Mouse (Mus musculus) liver, postnatal 0 days (tissue): ENCODE results near the gene Nr6a1.

ENCODE experiments used
- CTCF ChIP-seq: sonication (generic); IDR thresholded peaks from 2 replicates; pipeline ENCODE4 v1.5.1; 2016; ENCODE audit warnings: antibody characterized with exemption, low read depth
- EP300 ChIP-seq: IDR thresholded peaks from 2 replicates; pipeline ENCODE4 v1.6.1; 2016; ENCODE audit warnings: antibody characterized with exemption, low read depth, mild to moderate bottlenecking

- TF ChIP-seq EP300 (no peak), CTCF (no peak)
Observed at GRCm38 (mm10) chr2:38823912-38824583, 103.4 kb downstream of the Nr6a1 start.
